Mouse (Mus musculus): Measurements from ENCODE around the gene Gm7694.

DNA sequence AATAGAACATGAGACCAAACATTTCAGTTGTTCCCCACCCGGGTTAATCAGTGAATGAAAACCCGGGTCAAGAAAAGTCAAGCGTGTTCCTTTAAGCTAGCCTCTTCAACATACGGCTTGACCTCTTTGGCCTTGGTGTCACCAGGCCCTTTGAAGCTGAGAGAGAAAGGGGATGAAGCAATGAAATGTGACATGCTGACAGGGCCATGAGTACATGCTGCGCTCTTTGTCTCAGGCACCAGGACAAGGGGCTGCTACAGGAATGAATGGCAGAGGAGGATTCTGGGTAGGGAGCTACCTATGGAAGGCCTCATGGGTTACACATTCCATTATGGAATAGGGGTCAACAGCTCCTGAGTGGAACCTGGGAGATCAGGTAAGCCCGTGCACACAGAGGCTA is 3.0 kb downstream of the Gm7694 start:
- TF ChIP-seq POLR2A (IDR thresholded peaks at IDR 0.05; ENCODE audit: insufficient read depth, low read depth, low read length), result no peak
- no peak for TF ChIP-seq CTCF (IDR thresholded peaks at IDR 0.05)
- no peak for TF ChIP-seq EP300 (IDR thresholded peaks at IDR 0.05; ENCODE audit: insufficient read depth, low read depth, low read length)

Measured in heart, adult 2 months (tissue).